Mouse (Mus musculus) embryo, embryonic 11.5 days (tissue): ENCODE data around the gene Traip.
"Not testable (repeated sequence)": the region's sequence is repeated elsewhere in the genome, so short reads cannot be mapped to it uniquely, and the experiment has no call there.

Source experiments
- DNase-seq: peaks from one replicate; pipeline ENCODE4 v3.0.0-alpha.2; 2012; ENCODE audit warnings: low read depth, low spot score

Traip gene

DNA sequence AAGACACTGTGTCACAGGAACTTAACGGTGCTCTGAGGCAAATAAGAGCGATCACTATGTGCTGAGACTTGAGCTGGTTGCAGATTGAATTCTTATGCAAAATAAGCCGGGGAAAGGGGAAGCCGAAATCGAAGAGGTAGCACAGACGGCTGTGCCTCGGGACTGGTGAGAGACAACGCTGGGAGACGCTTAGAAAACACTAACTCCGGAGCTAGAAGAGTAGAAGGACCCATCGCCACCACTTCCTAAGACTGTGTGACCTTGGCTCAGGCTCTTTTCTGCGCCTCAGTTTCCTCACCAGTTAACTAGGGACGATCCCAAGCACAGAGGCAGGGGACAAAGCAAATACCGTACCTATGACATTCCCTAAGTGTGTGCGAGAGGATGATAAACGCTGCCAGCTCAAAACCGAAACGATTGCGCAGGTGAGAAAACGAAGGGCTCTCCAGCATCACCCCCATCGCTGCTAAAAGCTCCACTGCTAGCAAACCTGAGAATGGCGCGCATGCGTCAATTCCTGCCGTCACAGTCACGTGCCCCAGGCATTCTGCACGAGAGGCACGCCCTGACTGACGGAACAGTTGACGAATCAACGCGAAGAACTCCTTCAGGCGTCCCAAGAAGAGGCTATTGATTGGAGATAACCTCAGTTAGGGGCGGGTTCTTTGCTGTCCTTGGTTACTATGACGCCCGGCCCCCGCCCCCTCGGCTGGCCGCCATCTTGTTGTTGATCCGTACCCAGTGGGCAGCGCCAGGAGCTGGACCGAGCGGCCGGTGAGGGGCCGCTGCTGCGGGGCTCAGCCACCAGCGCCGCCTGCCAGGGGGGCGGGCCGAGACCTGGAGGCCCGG lies 52.2 kb downstream of the Traip start, which contains the start of gene Ip6k1:
Ip6k1 (plus strand) TSS at position 580 of the 849 bp plus-strand sequence.
- DNase-seq: peak; percentile 100

DNA sequence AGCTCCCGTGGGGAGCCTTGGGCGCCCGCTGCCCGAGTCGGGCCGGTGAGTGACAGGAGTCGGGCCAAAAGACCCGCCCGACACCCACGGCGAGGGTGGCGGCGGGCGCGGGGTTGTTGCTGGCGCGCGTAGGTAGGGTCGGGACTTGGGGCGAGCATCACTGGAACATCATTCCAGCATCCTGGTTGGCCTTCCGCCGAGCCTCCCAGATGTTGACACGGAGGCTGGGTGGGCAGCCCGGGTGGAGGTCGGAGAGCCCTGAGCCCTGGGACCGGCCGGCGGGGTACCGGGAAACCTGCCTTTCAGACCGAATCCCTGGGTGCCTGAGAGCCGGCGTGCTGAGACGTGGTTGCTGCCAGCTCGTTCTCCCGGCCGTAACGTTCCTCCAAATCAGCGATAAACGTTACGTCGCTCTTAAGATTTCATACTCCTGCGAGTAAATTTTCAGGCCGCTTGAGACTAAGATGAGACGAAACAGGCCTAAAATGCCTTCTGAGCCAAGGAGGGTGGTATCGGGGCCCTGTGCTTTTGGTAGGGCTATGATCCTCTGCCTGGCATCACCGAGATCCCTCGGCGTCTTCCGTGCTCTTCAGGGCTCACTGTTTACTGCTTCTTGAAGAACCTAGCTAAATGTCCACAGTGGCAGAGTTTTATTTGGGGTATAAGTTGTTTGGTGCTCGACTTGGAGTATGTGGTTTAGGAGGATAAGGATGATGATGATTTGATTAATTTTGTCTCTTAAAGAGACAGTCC lies 53.0 kb downstream of the Traip start:
- DNase-seq: no peak

DNA sequence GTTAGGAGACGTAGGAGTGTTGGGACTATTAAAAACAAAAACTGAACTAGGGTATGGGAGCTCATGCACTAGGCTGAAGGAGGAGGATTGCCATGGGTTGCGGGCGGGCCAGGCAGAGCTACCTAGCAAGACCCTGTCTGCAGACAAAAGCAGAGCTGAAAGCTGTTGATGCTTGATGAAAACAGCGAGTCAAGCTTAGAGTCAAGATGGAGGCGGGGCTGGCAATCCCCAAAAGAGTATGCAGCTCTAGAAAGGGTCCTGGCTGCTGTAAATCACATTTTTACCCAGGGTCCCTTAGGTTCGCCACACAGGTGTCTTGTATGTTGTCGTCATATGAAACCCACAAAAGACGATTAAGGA lies 53.6 kb downstream of the Traip start:
- no peak for DNase-seq

DNA sequence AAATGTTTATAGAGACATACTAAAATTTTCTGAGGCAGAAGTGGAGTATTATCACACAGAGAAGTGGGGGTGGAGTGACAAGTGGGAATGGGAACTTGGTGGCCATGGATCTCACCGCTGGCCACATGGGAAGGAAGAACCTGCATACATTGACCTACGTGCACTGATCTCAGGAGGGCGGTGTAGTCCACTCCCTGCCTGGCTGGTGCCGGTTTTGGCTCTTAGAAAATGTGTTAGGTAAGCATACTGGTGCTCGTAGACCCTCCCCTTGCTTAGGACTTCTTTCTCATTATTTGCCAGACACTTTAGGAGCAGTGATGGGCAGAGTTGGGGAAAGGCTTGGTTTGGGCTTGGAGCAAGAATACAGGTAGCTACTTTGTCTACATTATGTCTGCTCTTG lies 58.1 kb downstream of the Traip start:
- DNase-seq: no peak

DNA sequence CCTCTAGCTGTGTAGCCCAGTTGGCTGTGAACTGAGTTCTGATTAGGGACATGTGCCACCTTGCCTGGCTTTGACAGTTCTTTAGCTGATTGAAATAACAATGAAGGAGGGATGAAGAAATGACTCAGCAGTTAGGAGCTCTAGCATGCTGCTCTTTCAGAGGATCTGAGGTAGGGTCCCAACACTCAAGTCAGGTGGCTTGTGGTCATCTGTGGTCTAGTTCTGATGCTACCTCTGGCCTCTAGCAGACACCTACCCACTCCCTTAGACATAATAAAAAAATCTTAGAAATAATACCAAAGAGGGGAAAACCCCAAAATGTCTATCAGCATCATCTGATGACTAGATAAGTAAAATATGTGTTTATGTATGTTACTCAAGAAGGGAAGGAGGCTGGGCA lies 60.4 kb downstream of the Traip start:
- no peak for DNase-seq

DNA sequence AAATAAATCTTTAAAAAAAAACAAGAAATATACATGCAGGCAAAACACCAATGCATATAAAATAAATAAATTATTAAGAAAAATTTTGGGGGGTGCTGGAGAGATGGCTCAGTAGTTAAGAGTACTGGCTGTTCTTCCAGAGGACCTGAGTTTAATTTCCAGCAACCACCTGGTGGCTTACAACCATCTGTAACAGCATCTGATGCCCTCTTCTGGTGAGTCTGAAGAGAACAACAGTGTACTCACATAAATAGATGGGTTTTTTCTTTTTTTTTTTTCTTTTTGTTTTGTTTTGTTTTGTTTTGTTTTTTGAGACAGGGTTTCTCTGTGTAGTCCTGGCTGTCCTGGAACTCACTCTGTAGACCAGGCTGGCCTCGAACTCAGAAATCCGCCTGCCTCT lies 63.6 kb downstream of the Traip start:
- DNase-seq: not testable (repeated sequence)

DNA sequence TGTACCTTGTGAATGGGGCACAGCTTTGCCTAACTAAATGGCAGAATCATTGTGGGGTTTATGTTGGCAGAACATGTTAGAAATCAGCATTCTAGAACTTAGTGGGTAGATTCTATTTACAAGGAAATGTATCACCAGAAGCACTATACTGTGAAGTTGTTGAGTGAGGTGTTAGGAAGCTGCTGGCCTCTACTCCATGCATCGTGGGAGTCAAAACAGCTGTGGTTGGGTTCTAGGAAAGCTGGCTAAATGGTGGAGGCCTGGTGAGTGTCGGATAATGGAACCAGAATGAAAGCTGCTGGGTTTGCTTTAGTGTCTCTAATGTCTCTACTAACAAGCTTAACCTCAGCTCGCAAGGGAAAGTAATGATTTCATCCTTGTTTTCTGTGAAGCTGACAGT lies 67.2 kb downstream of the Traip start:
- DNase-seq: no peak

DNA sequence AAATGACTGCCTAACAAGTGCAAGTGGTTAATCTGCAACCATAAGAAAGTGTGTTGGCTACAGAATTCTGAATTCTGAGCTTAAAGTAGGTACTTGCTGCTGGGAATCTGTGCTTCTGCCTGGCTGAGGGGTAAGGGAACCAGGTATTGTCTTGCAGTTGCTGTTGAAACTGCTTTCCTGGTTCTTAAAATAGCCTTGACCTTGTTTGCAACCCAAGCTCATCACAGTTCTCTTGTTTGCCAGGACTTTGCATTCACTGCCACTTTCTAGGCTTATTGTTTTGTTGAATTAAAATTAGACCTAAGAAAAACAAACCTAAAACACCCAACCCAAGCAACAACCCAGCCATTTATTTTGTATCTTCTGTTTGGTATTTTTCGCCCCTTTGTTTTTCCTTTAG lies 70.8 kb downstream of the Traip start:
- DNase-seq: no peak
